Mouse (Mus musculus) heart, embryonic 14.5 days (tissue): ENCODE measurements around the gene Ly6g6c. TPM values are rescaled to one million over a fixed set of nuclear protein-coding genes. Genes with fewer than 3 reads are reported as not detected.

Source experiments
- ATAC-seq: fragments of 200-750 bp; cut with Nextera tagmentation; 2 replicates; pipeline ENCODE4 v1.8.0; 2017; ENCODE audit warnings: low read depth, moderate TSS enrichment; ENCODE audit not compliant: insufficient number of reproducible peaks, insufficient read depth, low FRiP score
- H3K27ac ChIP-seq, 2 experiments: fragments of 200-500 bp in 1 of 2; fragments of 300-500 bp in 1 of 2; sonication (generic) in 1 of 2; replicated peaks in 1 of 2; 2 replicates each; pipeline ENCODE4 v1.5.1; 2012 to 2014; ENCODE audit warnings: low read depth in 2 of 2, low read length in 2 of 2, control low read depth in 1 of 2, mild to moderate bottlenecking in 1 of 2, mixed read lengths in 1 of 2; ENCODE audit not compliant: control insufficient read depth in 1 of 2, insufficient read depth in 1 of 2
- H3K27me3 ChIP-seq: fragments of 300-500 bp; sonication (generic); 2 replicates; pipeline ENCODE4 v1.6.1; 2014; ENCODE audit warnings: mild to moderate bottlenecking, low read length, control low read depth; ENCODE audit not compliant: control insufficient read depth, insufficient read depth
- H3K36me3 ChIP-seq: fragments of 300-500 bp; sonication (generic); 2 replicates; pipeline ENCODE4 v1.6.1; 2014; ENCODE audit warnings: mild to moderate bottlenecking, control low read depth, low read length, mixed read lengths; ENCODE audit not compliant: control insufficient read depth, insufficient read depth
- H3K4me1 ChIP-seq, 2 experiments: fragments of 200-500 bp in 1 of 2; fragments of 300-500 bp in 1 of 2; sonication (generic) in 1 of 2; 2 replicates each; pipeline ENCODE4 v1.6.1; 2012 to 2014; ENCODE audit warnings: low read length in 2 of 2, control low read depth in 1 of 2, mixed read lengths in 1 of 2; ENCODE audit not compliant: control insufficient read depth in 2 of 2, insufficient read depth in 2 of 2
- H3K4me2 ChIP-seq: fragments of 300-500 bp; sonication (generic); 2 replicates; pipeline ENCODE4 v1.6.1; 2014; ENCODE audit warnings: mild to moderate bottlenecking, low read length
- H3K4me3 ChIP-seq, 2 experiments: fragments of 200-500 bp in 1 of 2; fragments of 300-500 bp in 1 of 2; sonication (generic) in 1 of 2; 2 replicates each; pipeline ENCODE4 v1.5.1; 2012 to 2014; ENCODE audit warnings: low read length in 2 of 2, mild to moderate bottlenecking in 2 of 2, control low read depth in 1 of 2, low read depth in 1 of 2, moderate library complexity in 1 of 2; ENCODE audit not compliant: control insufficient read depth in 1 of 2, insufficient read depth in 1 of 2
- H3K9ac ChIP-seq: fragments of 300-500 bp; sonication (generic); 2 replicates; pipeline ENCODE4 v1.6.1; 2014; ENCODE audit warnings: mild to moderate bottlenecking, low read length
- H3K9me3 ChIP-seq: fragments of 300-500 bp; sonication (generic); 2 replicates; pipeline ENCODE4 v1.6.1; 2016; ENCODE audit warnings: low read length, control low read depth; ENCODE audit not compliant: control insufficient read depth
- WGBS: fragments of 180-500 bp; shearing (Covaris S2); extraction: QIAGEN DNeasy Blood & Tissue Kit; methylation state at CpG from one replicate; pipeline ENCODE4 v1.1.7; 2014; 5-methylcytosine and 5-hydroxymethylcytosine counted together
- polyA plus RNA-seq: library from polyadenylated mRNA; unstranded; fragments of >200 nt; fragmentation: Nextera tagmentation; extraction: Ambion mirVana; gene quantifications from 2 replicates; pipeline ENCODE4 v1.2.1, GENCODE M21; 2014

Ly6g6c gene
- polyA plus RNA-seq, 1 experiment from 2014 or later: not detected

DNA sequence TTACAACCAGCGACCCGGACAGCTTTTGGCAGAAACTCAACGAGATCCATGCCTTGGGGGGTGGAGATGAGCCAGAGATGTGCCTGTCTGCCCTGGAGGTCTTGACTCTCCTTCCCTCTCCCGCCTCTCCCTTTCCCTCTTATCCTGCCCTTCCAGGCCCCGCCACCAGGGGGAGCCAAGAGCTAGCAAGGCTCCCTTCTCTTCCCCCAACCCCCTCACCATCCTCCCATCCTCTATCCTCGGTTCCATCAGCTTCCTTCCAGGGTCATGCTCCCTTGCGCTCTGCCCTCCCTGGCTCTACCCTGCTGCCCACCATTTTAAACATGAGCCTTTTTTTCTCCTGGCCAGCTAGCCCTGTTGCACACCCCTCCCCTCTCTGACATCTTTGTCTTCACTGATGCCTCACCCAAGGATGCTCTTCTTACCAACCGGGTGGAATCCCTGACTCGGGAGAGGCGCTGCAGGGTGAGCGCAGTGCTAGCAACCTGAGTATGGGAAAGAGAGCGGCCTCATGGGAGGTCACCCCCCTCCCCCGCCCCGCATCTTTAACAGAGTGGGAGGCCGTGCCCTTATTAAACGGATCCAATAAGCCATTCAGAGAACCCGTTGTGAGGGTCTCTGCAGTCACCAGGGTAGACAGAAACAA, 43.9 kb upstream of the Ly6g6c start:
- peaks cover 23 to 31% of the 10 kb centered on the region in 2 experiments for H3K4me1 ChIP-seq
- 5% methylated on average over 17 of the region's 17 CpGs for WGBS
- ATAC-seq: peak; percentile 16; the same call in 1 of the 2 replicates
- H3K27me3 ChIP-seq: no peaks in the 10 kb centered on the region
- H3K36me3 ChIP-seq: no peaks in the 10 kb centered on the region
- peak overlapping the region; percentile 63 to 78 for H3K27ac ChIP-seq
- H3K9me3 ChIP-seq: no peaks in the 10 kb centered on the region
- H3K4me3 ChIP-seq: no peak overlapping the region
- no peak overlapping the region for H3K9ac ChIP-seq
- H3K4me2 ChIP-seq: peak overlapping the region; percentile 26

DNA sequence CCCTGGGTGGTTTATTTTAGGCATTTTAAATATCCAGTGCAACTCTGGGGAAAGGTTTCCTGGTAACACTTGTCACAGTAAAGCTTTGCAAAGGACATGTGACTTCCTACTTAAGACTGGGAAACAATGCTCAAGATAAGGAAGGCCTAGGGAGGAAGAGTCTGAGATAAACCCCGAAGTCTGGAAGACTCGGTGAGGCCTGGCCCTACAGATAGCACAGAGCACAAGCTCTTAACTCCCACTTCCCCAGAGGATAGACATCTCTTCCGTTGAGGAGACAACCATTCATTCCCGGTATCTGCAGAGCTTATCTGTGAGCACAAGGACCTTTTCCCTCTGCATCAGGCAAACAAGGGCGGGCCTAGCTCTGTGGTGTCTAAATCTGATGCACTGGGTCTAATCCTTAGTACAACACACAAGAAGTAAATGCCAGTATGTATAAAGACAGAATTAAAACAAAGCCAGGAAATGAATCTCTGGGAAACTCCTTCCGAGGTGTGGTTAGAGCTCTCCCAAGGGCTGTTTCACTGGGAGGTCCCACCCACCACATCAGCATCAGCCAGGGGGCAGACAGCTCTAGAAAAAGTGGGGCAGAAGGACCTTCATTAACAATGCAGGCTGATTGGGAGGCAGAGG, 43.2 kb upstream of the Ly6g6c start:
- peaks cover 19 to 25% of the 10 kb centered on the region in 2 experiments for H3K4me1 ChIP-seq
- no peaks in the 10 kb centered on the region for H3K27me3 ChIP-seq
- peak; percentile 78 for ATAC-seq
- H3K4me3 ChIP-seq: no peak overlapping the region
- no peaks in the 10 kb centered on the region for H3K36me3 ChIP-seq
- H3K27ac ChIP-seq: peak overlapping the region; percentile 73 to 78
- 0 out of 2 replicates have a peak overlapping the region, but pooled peaks have one; percentile 7 for H3K9ac ChIP-seq
- no peaks in the 10 kb centered on the region for H3K9me3 ChIP-seq
- H3K4me2 ChIP-seq: peak overlapping the region; percentile 26
- WGBS: 16% methylated on average over 6 of the region's 6 CpGs

DNA sequence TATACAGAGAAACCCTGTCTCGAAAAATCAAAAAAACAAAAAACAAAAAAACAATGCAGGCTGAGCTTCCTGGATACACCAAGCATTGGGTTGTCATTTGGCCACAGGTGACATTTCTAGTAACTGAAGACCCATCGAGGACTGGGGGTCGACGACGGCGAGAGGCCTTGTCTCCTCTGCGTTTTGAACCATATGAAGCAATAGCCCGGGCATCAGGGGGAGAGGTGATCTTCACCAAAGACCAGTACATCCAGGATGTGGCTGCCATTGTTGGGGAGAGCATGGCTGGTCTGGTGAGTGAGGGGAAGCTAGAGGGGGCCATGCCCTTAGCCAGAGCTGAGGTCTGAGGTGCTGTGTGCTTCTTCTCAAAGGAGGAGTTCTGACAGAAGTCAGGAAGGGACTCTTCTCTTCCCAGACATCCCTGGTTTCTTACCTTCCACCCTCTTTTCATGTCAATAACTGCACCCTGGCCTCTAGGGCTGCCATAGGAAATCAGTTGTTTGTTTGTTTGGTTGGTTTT, 42.6 kb upstream of the Ly6g6c start:
- Histone ChIP-seq H3K27ac (peak overlapping the region; percentile 57 to 78), H3K4me3 (no peak overlapping the region), H3K4me1 (peaks cover 23 to 30% of the 10 kb centered on the region in 2 experiments), H3K9ac (no peak overlapping the region), H3K36me3 (no peaks in the 10 kb centered on the region), H3K9me3 (no peaks in the 10 kb centered on the region), H3K4me2 (no peak overlapping the region), H3K27me3 (no peaks in the 10 kb centered on the region)
- ATAC-seq: no peak
- WGBS: 88% methylated on average over 8 of the region's 8 CpGs

- H3K4me2 ChIP-seq: no peak overlapping the region
- WGBS: 78% methylated on average over 5 of the region's 5 CpGs
- H3K27ac ChIP-seq: no peak overlapping the region
- 0 out of 2 replicates have a peak overlapping the region, but pooled peaks have one; percentile 5 for H3K9ac ChIP-seq
- H3K9me3 ChIP-seq: no peaks in the 10 kb centered on the region
- H3K27me3 ChIP-seq: no peaks in the 10 kb centered on the region
- H3K36me3 ChIP-seq: no peaks in the 10 kb centered on the region
- no peak overlapping the region for H3K4me3 ChIP-seq
- ATAC-seq: no peak
- H3K4me1 ChIP-seq: peaks cover 23 to 34% of the 10 kb centered on the region in 2 experiments
Measured at GRCm38 (mm10) chr17:35023221-35023620, 42.0 kb upstream of the Ly6g6c start.

DNA sequence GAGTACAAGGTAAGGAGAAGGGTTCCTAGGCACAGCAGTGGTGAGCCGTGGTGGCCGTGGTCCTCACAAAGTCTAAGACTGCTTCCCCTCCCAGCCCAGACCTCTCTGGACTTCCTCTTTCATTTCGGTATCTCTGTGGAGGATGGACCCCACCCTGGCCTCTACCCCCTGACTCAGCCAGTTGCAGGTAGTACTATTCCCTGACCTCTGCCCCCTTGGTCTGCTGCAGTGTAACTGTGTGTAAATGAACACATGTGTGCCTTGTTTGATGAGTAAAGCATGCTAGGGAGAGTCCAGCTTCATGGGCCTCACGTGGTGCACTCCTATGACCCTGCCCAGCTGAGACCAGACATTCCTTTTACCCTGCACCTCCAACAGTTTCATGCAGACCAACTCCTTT, 41.4 kb upstream of the Ly6g6c start:
- no peak overlapping the region for H3K27ac ChIP-seq
- H3K9me3 ChIP-seq: no peaks in the 10 kb centered on the region
- ATAC-seq: no peak
- no peaks in the 10 kb centered on the region for H3K27me3 ChIP-seq
- H3K4me1 ChIP-seq: peaks cover 25 to 34% of the 10 kb centered on the region in 2 experiments
- no peaks in the 10 kb centered on the region for H3K36me3 ChIP-seq
- 68% methylated on average over 4 of the region's 4 CpGs for WGBS
- H3K9ac ChIP-seq: no peak overlapping the region
- no peak overlapping the region for H3K4me3 ChIP-seq
- no peak overlapping the region for H3K4me2 ChIP-seq

DNA sequence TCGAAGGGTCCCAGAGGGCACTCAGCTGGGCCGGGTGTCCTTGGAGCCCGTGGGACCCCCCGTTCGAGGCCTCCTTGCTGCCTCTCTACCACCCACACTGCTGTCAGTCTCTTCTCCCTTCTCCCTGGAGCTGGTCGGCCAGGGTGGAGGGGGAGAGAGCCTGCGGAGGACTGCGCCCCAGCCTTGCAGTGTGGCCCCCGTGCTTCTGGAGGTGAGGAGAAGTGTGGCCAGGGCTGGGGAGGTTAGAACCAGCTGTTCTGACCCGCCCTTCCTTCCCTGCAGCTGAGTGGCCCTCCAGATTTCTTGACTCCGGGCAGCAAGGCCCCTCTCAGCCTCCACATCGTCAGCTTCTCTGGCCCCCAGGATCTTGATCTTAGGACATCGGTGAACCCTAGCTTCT, 40.9 kb upstream of the Ly6g6c start:
- Histone ChIP-seq H3K27ac (no peak overlapping the region), H3K36me3 (no peaks in the 10 kb centered on the region), H3K4me2 (no peak overlapping the region), H3K27me3 (no peaks in the 10 kb centered on the region), H3K4me3 (no peak overlapping the region), H3K4me1 (peaks cover 25 to 34% of the 10 kb centered on the region in 2 experiments), H3K9me3 (no peaks in the 10 kb centered on the region), H3K9ac (no peak overlapping the region)
- 56% methylated on average over 13 of the region's 13 CpGs for WGBS
- no peak for ATAC-seq

DNA sequence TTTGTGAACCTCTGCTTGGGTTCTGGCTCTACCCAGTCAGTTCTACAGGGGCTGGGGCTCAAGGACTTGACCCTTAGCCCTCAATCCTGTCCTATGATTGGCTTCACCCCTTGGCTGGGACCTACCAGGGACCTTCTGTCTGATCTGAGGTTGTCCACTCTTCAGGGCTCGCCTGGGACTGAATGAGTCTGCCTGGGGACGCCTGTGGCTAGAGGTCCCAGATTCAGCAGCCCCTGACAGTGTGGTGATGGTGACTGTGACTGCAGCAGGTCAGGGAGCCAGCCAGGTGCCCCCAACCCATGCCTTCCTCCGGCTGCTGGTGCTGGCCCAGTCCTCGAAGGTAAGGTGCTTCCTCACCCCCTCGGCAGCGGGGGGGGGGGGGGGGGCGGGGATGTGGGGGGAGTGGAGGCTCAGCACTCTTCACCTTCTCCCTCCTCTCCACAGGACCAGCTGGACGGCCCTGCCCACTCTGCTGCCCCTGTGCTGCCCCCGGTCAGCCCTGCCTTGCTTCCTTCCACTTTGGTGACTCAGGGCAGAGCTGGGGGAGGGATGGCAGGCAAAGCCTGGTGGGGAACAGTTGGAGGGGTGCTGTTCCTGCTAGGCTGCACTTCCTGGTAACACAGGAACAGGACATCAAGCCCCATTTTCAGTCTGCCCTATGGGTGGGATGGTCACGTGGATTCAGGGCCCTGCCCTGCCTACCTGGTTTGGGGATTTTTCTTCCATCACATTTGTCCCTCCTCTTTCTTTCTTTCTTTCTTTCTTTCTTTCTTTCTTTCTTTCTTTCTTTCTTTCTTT, 40.3 kb upstream of the Ly6g6c start:
- H3K36me3 ChIP-seq: no peaks in the 10 kb centered on the region
- H3K4me2 ChIP-seq: no peak overlapping the region
- H3K9ac ChIP-seq: no peak overlapping the region
- H3K27ac ChIP-seq: no peak overlapping the region
- no peaks in the 10 kb centered on the region for H3K9me3 ChIP-seq
- WGBS: 65% methylated on average over 5 of the region's 10 CpGs
- H3K4me3 ChIP-seq: no peak overlapping the region
- H3K4me1 ChIP-seq: peaks cover 25 to 37% of the 10 kb centered on the region in 2 experiments
- no peak for ATAC-seq
- no peaks in the 10 kb centered on the region for H3K27me3 ChIP-seq
